In the genomic region with DNA sequence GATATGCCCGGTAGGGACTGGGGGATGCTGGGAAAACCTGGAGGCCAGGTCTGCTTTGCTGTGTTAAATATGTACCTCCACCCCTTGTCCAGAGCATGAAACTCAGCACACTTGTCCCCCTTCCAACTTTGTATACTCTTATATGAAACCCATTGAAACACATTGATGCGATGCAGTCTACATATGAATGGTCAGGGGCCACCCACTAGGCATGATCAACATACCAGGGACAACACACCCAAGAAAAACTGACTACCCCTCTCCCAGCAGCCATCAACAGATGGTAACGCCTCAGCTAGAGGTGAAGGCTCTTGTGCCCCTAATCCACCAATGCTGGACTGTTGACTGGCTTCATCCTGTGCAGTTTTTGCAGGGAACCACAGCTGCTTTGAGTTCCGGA, we compare ENCODE assay signal across 21 mouse cellular contexts.
"Had no signal": no experiment of that assay in that cellular context is flagged by ENCODE, and none has a peak within 500 bp of the region (broad histone marks: within the 10 kb centered on the region; RNA-seq: fewer than 3 reads in every experiment).

No protein-coding gene starts in this region.

- H3K4me3 ChIP-seq: intestine, embryonic 15.5 days; layer of hippocampus, adult 2 months; limb, embryonic 10.5 days; limb, embryonic 13.5 days; megakaryocyte, embryonic 14.5 days; midbrain, embryonic 10.5 days; midbrain, embryonic 13.5 days; myocyte; neural tube, embryonic 13.5 days; stomach, embryonic 15.5 days had no signal

- H3K9ac ChIP-seq: intestine, embryonic 15.5 days; limb, embryonic 13.5 days; lung, embryonic 14.5 days; midbrain, embryonic 13.5 days; neural tube, embryonic 13.5 days; stomach, embryonic 15.5 days had no signal

- H3K36me3 ChIP-seq: intestine, embryonic 15.5 days; limb, embryonic 10.5 days; limb, embryonic 13.5 days; midbrain, embryonic 10.5 days; midbrain, embryonic 13.5 days; neural tube, embryonic 13.5 days; stomach, embryonic 15.5 days had no signal

- H3K27ac ChIP-seq: intestine, embryonic 15.5 days; layer of hippocampus, adult 2 months; limb, embryonic 10.5 days; limb, embryonic 13.5 days; midbrain, embryonic 10.5 days; midbrain, embryonic 13.5 days; neural tube, embryonic 13.5 days; stomach, embryonic 15.5 days had no signal

- H3K4me2 ChIP-seq: intestine, embryonic 15.5 days; limb, embryonic 13.5 days; lung, embryonic 14.5 days; midbrain, embryonic 13.5 days; neural tube, embryonic 13.5 days; stomach, embryonic 15.5 days had no signal

- H3K9me3 ChIP-seq: intestine, embryonic 15.5 days; limb, embryonic 10.5 days; limb, embryonic 13.5 days; midbrain, embryonic 10.5 days; midbrain, embryonic 13.5 days; neural tube, embryonic 13.5 days; stomach, embryonic 15.5 days had no signal

- ATAC-seq: intestine, embryonic 15.5 days; lung, postnatal 0 days; midbrain, embryonic 13.5 days; midbrain, embryonic 16.5 days had no signal

- H3K27me3 ChIP-seq: intestine, embryonic 15.5 days; limb, embryonic 13.5 days; midbrain, embryonic 13.5 days; neural tube, embryonic 13.5 days; stomach, embryonic 15.5 days had no signal

- DNase-seq: kidney, adult 18-20 months; kidney, postnatal 10 days; layer of hippocampus, adult 9-11 months; lung, embryonic 14.5 days; lung, postnatal 36 days; retina, postnatal 1 day; right cerebral cortex, postnatal 25 days; spleen, adult 18-20 months; thymus, postnatal 25 days had no signal

- H3K4me1 ChIP-seq: stomach, embryonic 15.5 days had no signal
